Mouse (Mus musculus) heart, embryonic 16.5 days (tissue): ENCODE data around the gene Ptprs. TPM values are rescaled to one million over a fixed set of nuclear protein-coding genes. Genes with fewer than 3 reads are reported as not detected.

Source experiments
- ATAC-seq: fragments of 200-750 bp; cut with Nextera tagmentation; replicated peaks from 2 replicates; pipeline ENCODE4 v1.8.0; 2017; ENCODE audit warnings: moderate number of reproducible peaks; ENCODE audit not compliant: insufficient read depth, low FRiP score; ENCODE audit errors: extremely low read depth
- H3K27ac ChIP-seq: fragments of 300-500 bp; sonication (generic); 2 replicates; pipeline ENCODE4 v1.5.1; 2014; ENCODE audit warnings: mild to moderate bottlenecking, low read length, control low read depth, moderate library complexity
- H3K27me3 ChIP-seq: fragments of 300-500 bp; sonication (generic); 2 replicates; pipeline ENCODE4 v1.6.1; 2014; ENCODE audit warnings: low read length, mixed read lengths; ENCODE audit not compliant: control insufficient read depth, insufficient read depth
- H3K36me3 ChIP-seq: fragments of 300-500 bp; sonication (generic); 2 replicates; pipeline ENCODE4 v1.6.1; 2014; ENCODE audit not compliant: control insufficient read depth, insufficient read depth
- H3K4me1 ChIP-seq: fragments of 300-500 bp; sonication (generic); 2 replicates; pipeline ENCODE4 v1.6.1; 2014; ENCODE audit warnings: low read length, mixed read lengths; ENCODE audit not compliant: control insufficient read depth, insufficient read depth
- H3K4me2 ChIP-seq: fragments of 300-500 bp; sonication (generic); 2 replicates; pipeline ENCODE4 v1.6.1; 2014; ENCODE audit warnings: low read depth, mild to moderate bottlenecking, control low read depth, low read length
- H3K4me3 ChIP-seq: fragments of 300-500 bp; sonication (generic); 2 replicates; pipeline ENCODE4 v1.5.1; 2014; ENCODE audit warnings: mild to moderate bottlenecking, control low read depth, low read length
- H3K9ac ChIP-seq: fragments of 300-500 bp; sonication (generic); 2 replicates; pipeline ENCODE4 v1.6.1; 2014; ENCODE audit warnings: low read length, control low read depth
- H3K9me3 ChIP-seq: fragments of 300-500 bp; sonication (generic); replicated peaks from 2 replicates; pipeline ENCODE4 v1.6.1; 2016; ENCODE audit warnings: low read length; ENCODE audit not compliant: control insufficient read depth
- WGBS: fragments of 180-500 bp; shearing (Covaris S2); extraction: QIAGEN DNeasy Blood & Tissue Kit; methylation state at CpG from one replicate; pipeline ENCODE4 v1.1.7; 2014; 5-methylcytosine and 5-hydroxymethylcytosine counted together
- polyA plus RNA-seq: library from polyadenylated mRNA; unstranded; fragments of >200 nt; fragmentation: Nextera tagmentation; extraction: Ambion mirVana; gene quantifications from 2 replicates; pipeline ENCODE4 v1.2.1, GENCODE M21; 2015

Gene Ptprs
- polyA plus RNA-seq, 1 experiment from 2014 or later = 33.9 TPM

DNA sequence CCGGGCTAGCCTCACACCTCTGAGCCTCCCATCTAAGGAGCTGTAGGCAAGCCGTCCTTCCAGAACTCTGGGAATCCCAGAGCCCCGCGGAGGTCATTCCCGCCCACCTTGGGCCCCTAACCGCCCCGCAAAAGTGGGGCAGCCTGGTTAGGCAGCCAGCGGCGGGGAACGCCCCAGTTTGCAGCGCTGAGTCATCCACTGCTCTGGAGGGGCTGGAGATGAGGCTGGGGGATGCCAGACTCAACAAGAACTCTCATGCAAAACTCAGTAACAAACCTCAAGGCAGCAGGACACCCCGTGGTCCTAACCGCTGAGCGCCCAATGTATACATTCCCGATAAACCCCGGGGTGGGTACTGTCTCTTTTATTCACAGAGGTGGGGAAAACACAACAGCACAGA is 4.2 kb downstream of the Ptprs start:
- H3K36me3 ChIP-seq = no peaks in the 10 kb centered on the region
- H3K9ac ChIP-seq = no peak overlapping the region
- WGBS = 17% methylated on average over 16 of the region's 16 CpGs
- H3K9me3 ChIP-seq = 0 out of 2 replicates have a peak, but pooled peaks cover 4% of the 10 kb centered on the region
- H3K27me3 ChIP-seq = peaks cover 17% of the 10 kb centered on the region
- peak overlapping the region; percentile 87 for H3K4me2 ChIP-seq
- no peak overlapping the region for H3K4me3 ChIP-seq
- no peak overlapping the region for H3K27ac ChIP-seq
- peaks cover 64% of the 10 kb centered on the region for H3K4me1 ChIP-seq
- no peak for ATAC-seq

DNA sequence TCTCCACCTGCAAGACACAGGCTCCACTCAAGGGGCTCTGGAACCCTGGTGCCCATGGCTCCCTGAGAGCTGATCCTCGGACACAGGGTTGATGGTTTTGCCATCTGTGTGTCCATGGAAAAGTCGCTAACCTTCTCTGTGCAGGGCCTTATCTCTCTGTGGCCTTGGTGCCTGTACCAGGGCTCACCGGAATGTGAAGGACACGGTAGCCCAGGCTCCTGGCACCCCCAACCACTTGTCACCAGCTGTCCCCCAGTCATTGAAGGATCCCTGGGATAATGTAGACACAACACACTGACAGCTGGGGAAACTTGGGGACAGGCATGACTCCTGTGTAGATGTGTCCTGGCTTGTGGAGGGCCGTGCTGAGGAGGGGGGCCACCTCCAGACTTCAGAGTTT is 5.1 kb downstream of the Ptprs start:
- ATAC-seq = no peak
- H3K9me3 ChIP-seq = no peaks in the 10 kb centered on the region
- H3K4me2 ChIP-seq = no peak overlapping the region
- WGBS = 62% methylated on average over 5 of the region's 5 CpGs
- H3K27me3 ChIP-seq = peaks cover 17% of the 10 kb centered on the region
- no peaks in the 10 kb centered on the region for H3K36me3 ChIP-seq
- H3K27ac ChIP-seq = no peak overlapping the region
- H3K4me1 ChIP-seq = peaks cover 64% of the 10 kb centered on the region
- H3K4me3 ChIP-seq = no peak overlapping the region
- no peak overlapping the region for H3K9ac ChIP-seq

DNA sequence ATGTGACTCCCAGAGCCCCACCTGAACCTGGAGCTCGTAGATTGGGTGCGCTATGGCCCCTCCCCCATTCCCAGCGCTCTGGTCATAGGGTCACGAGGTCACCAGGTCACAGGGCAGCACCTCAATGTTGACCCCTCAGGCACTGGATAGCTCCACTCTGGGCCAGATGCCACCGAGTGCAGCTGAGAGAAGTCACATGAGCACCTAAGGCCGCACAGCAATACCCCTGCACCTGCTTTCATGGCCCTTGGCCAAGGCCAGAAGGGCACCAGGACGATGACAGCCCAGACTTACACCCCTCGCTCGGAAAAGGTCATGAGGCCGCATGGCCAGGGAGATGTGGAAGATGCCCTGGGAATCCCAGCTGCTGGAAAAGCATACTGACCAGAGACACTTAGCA is 5.7 kb downstream of the Ptprs start:
- peak overlapping the region; percentile 61 for H3K4me2 ChIP-seq
- H3K27me3 ChIP-seq = peaks cover 17% of the 10 kb centered on the region
- H3K27ac ChIP-seq = no peak overlapping the region
- peaks cover 64% of the 10 kb centered on the region for H3K4me1 ChIP-seq
- no peaks in the 10 kb centered on the region for H3K9me3 ChIP-seq
- no peaks in the 10 kb centered on the region for H3K36me3 ChIP-seq
- peak overlapping the region; percentile 42 for H3K4me3 ChIP-seq
- ATAC-seq = no peak
- peak overlapping the region; percentile 23 for H3K9ac ChIP-seq
- WGBS = 20% methylated on average over 10 of the region's 10 CpGs

DNA sequence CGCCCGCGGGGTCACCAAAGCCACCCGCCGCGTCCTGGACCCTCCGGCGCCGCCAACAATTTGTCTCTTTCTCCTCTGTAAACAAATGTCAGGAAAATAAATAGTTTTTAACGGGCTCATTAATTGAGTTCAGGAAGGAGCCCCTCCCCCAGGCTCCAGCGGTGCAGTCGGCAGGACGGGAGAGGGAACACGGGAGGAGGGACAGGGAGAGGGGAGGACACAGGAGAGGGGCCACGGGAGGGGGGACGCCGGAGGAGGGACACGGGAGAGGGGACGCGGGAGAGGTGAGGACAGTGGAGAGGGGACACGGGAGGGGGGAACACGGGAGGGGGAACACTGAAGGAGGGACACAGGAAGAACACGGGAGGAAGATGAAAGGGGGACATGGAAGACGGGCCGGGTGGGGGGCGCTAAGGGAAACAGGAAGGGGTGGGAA is 6.3 kb downstream of the Ptprs start:
- no peaks in the 10 kb centered on the region for H3K36me3 ChIP-seq
- peak overlapping the region; percentile 64 for H3K27ac ChIP-seq
- 4% methylated on average over 25 of the region's 26 CpGs for WGBS
- H3K9ac ChIP-seq = peak overlapping the region; percentile 23
- peak overlapping the region; percentile 42 for H3K4me3 ChIP-seq
- H3K4me2 ChIP-seq = peak overlapping the region; percentile 61
- H3K27me3 ChIP-seq = peaks cover 15% of the 10 kb centered on the region
- ATAC-seq = no peak
- H3K4me1 ChIP-seq = peaks cover 59% of the 10 kb centered on the region
- H3K9me3 ChIP-seq = no peaks in the 10 kb centered on the region

DNA sequence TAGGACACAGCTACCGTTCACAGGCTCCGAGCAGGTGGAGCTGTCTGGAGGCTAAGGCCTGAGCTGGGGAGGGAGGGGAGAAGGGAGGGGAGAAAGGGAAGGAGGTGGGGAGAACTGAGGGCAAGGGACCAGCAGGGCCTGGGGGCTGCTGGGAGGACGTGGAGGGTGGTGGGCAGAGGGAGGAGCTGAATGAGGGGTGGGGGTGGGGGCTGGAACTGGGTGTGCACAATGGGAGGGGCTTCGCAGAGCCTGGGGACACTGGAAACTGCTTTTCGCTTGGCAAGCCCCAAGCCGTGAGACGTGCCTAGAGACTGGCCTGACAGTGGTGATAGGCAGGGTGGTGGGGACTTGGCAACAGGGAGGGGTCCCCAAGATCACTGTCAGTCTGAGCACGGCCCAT is 7.0 kb downstream of the Ptprs start:
- Histone ChIP-seq H3K9ac (peak overlapping the region; percentile 23), H3K4me2 (peak overlapping the region; percentile 61), H3K4me1 (peaks cover 52% of the 10 kb centered on the region), H3K27ac (peak overlapping the region; percentile 41), H3K4me3 (no peak overlapping the region; the same call in 1 of the 2 replicates), H3K36me3 (no peaks in the 10 kb centered on the region), H3K27me3 (peaks cover 13% of the 10 kb centered on the region), H3K9me3 (no peaks in the 10 kb centered on the region)
- no peak; the same call in 1 of the 2 replicates for ATAC-seq
- 23% methylated on average over 8 of the region's 8 CpGs for WGBS

DNA sequence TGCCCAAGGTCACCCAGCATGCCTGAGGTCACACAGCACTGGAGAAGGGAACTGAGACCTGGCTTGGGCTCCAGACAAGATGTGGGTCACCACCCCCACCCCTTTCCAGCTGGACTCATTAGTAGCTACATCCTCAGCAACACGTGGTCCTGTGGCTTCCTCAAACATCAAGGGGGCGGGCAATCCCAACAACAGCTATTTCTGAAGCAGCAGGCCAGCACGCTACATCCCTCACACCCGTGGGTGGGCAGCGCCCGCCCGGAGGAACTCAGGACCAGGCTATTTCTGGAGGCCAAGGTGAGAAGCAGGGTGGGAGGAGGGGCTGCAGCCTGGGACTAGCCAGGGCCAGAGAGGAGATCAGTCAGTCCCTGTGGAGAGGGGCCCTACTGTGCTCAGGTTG is 7.4 kb downstream of the Ptprs start:
- 39% methylated on average over 7 of the region's 7 CpGs for WGBS
- Histone ChIP-seq H3K4me3 (no peak overlapping the region), H3K27me3 (peaks cover 11% of the 10 kb centered on the region), H3K4me2 (peak overlapping the region; percentile 61), H3K9me3 (no peaks in the 10 kb centered on the region), H3K4me1 (peaks cover 48% of the 10 kb centered on the region), H3K9ac (no peak overlapping the region; the same call in 1 of the 2 replicates), H3K36me3 (no peaks in the 10 kb centered on the region), H3K27ac (peak overlapping the region; percentile 41)
- ATAC-seq = peak; percentile 34

DNA sequence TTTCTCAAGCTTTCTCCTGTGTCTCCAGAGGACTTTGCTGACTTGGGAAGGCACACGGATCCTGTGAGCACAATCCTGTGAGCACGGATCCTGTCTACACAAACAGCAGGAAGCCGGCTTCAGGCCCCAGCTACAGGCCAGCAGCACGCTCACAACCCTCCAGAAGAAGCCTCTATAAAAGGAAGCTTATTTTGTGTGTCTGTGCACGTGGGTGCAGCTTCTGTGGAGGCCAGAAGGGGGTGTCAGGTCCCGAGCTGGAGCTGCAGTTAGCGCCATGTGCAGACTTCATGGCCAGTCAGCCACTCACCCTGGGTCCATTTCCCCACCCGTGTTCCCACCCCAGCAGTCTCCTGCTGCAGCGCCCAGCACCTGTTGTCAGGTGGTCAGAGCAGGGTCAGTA is 7.9 kb downstream of the Ptprs start:
- peaks cover 45% of the 10 kb centered on the region for H3K4me1 ChIP-seq
- 89% methylated on average over 9 of the region's 9 CpGs for WGBS
- H3K27me3 ChIP-seq = peaks cover 9% of the 10 kb centered on the region
- no peaks in the 10 kb centered on the region for H3K9me3 ChIP-seq
- H3K36me3 ChIP-seq = no peaks in the 10 kb centered on the region
- H3K4me3 ChIP-seq = no peak overlapping the region
- H3K9ac ChIP-seq = no peak overlapping the region
- peak overlapping the region; percentile 25; the same call in 1 of the 2 replicates for H3K27ac ChIP-seq
- H3K4me2 ChIP-seq = no peak overlapping the region
- ATAC-seq = no peak

DNA sequence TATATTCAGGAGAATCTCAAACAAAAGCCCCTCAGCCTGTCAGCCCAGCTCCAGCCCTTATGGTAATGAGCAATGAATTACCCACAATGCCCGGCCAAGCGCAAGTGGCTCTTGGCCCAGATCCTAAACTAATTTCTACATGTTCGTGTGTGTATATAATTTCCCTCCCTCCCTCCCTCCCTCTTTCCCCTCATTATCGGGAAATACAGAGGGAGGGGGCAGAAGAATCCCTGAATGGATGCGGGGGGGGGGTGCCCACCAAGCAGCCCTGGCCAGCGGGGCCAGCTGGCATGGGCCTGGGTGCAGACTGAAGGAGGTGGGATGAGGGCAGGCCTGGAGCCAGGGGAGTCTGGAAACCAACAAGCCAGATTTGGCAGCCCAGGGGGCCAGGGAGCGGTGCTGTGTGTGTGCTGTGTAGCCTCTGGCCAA is 8.8 kb downstream of the Ptprs start:
- H3K4me2 ChIP-seq = peak overlapping the region; percentile 21; the same call in 1 of the 2 replicates
- peak overlapping the region; percentile 47; the same call in 1 of the 2 replicates for H3K9ac ChIP-seq
- H3K4me3 ChIP-seq = no peak overlapping the region
- H3K4me1 ChIP-seq = peaks cover 43% of the 10 kb centered on the region
- H3K27me3 ChIP-seq = peaks cover under 1% of the 10 kb centered on the region
- ATAC-seq = no peak
- peak overlapping the region; percentile 17; the same call in 1 of the 2 replicates for H3K27ac ChIP-seq
- H3K9me3 ChIP-seq = no peaks in the 10 kb centered on the region
- WGBS = 48% methylated on average over 7 of the region's 7 CpGs
- H3K36me3 ChIP-seq = no peaks in the 10 kb centered on the region

DNA sequence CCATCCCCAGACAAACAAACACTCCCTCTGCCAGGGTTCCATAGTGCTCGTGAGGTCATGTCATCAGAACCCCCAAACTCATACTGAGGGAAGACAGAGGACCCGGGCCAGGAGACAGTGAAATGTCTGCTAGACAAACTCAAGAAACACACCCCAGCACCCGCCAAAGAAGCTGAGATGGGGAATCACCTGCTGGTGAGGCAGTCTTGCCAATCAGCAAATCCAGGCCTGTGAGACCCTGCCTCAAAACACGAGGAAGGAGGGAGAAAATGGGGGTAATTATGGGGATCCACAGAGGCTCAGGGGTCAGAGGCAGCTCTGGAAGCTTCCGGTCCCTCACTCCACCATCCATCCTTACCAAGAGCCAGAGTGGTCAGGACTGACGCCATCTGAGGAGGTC is 9.5 kb downstream of the Ptprs start:
- Histone ChIP-seq H3K27ac (no peak overlapping the region), H3K27me3 (no peaks in the 10 kb centered on the region; the same call in 1 of the 2 replicates), H3K9ac (no peak overlapping the region), H3K4me3 (no peak overlapping the region), H3K4me2 (no peak overlapping the region), H3K36me3 (no peaks in the 10 kb centered on the region), H3K4me1 (peaks cover 39% of the 10 kb centered on the region), H3K9me3 (no peaks in the 10 kb centered on the region)
- no peak for ATAC-seq
- 75% methylated on average over 6 of the region's 6 CpGs for WGBS
